ENCODE assay signal across 28 mouse cellular contexts in the genomic region with DNA sequence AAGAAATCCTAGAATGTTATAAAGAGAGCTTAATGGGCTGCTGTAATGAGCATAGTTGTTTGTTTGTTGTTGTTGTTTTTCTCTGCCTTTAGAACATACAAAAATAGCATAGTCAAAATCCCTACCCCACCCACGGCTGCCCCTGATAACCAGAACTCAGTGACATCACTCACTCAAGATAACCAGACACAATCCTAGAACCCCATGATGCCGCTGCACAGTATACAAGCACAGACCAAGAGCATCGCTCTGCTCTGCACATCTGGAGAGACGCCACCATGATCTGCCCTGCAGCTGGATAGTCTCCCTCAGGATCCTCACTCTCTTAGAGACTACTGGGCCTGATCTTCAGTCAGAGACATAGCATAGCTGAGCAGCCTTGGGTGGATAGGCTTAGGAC. TPM values are rescaled to one million over a fixed set of nuclear protein-coding genes. Genes with fewer than 3 reads are reported as not detected.
DNase-seq lines count a peak whose midpoint lies in the region; ATAC-seq lines count a peak whose summit lies in the region.
"Had no signal": no experiment of that assay in that cellular context is flagged by ENCODE, and none has a peak within 500 bp of the region (broad histone marks: within the 10 kb centered on the region; RNA-seq: fewer than 3 reads in every experiment).

No protein-coding gene starts in this region.

- no peaks in the 10 kb centered on the region for H3K9me3 ChIP-seq in heart, embryonic 12.5 days (replicated peaks)
- H3K9me3 ChIP-seq in liver, embryonic 15.5 days (replicated peaks), result no peaks in the 10 kb centered on the region
- H3K9me3 ChIP-seq in midbrain, embryonic 16.5 days (replicated peaks; ENCODE audit: control insufficient read depth, low read length, poor library complexity, severe bottlenecking), result no peaks in the 10 kb centered on the region
- no peaks in the 10 kb centered on the region for H3K9me3 ChIP-seq in hindbrain, embryonic 16.5 days (ENCODE audit: control insufficient read depth, low read length)
- H3K9me3 ChIP-seq: forebrain, embryonic 10.5 days; limb, embryonic 13.5 days; midbrain, embryonic 10.5 days; midbrain, embryonic 15.5 days had no signal

- no peaks in the 10 kb centered on the region for H3K4me1 ChIP-seq in heart, embryonic 12.5 days (replicated peaks)
- H3K4me1 ChIP-seq in liver, embryonic 15.5 days (replicated peaks), result peaks cover 14% of the 10 kb centered on the region
- peaks cover 2% of the 10 kb centered on the region; the same call in 1 of the 2 replicates for H3K4me1 ChIP-seq in midbrain, embryonic 16.5 days (ENCODE audit: control insufficient read depth, insufficient read depth, low read length)
- H3K4me1 ChIP-seq in hindbrain, embryonic 16.5 days (ENCODE audit: control insufficient read depth, insufficient read depth, low read depth, low read length), result no peaks in the 10 kb centered on the region
- H3K4me1 ChIP-seq: midbrain, embryonic 15.5 days had no signal

- ATAC-seq in heart, embryonic 12.5 days (ENCODE audit: insufficient number of reproducible peaks, low FRiP score), result peak; percentile 80
- ATAC-seq in liver, embryonic 15.5 days (ENCODE audit: insufficient read depth), result peak; percentile 56; the same call in 1 of the 2 replicates
- no peak for ATAC-seq in midbrain, embryonic 16.5 days
- ATAC-seq in hindbrain, embryonic 16.5 days, result no peak
- ATAC-seq: forebrain, embryonic 16.5 days; hindbrain, postnatal 0 days; intestine, postnatal 0 days; midbrain, embryonic 15.5 days had no signal

- H3K4me2 ChIP-seq in heart, embryonic 12.5 days, result no peak overlapping the region
- H3K4me2 ChIP-seq in liver, embryonic 15.5 days, result no peak overlapping the region
- no peak overlapping the region for H3K4me2 ChIP-seq in midbrain, embryonic 16.5 days (ENCODE audit: low read length)
- H3K4me2 ChIP-seq in hindbrain, embryonic 16.5 days (ENCODE audit: low read length), result no peak overlapping the region
- H3K4me2 ChIP-seq: limb, embryonic 13.5 days; midbrain, embryonic 15.5 days had no signal

- WGBS in heart, embryonic 12.5 days, result 70% methylated on average over 4 of the region's 4 CpGs
- WGBS in liver, embryonic 15.5 days (ENCODE audit: insufficient replicate concordance), result 39% methylated on average over 4 of the region's 4 CpGs
- 95% methylated on average over 4 of the region's 4 CpGs for WGBS in midbrain, embryonic 16.5 days
- 97% methylated on average over 4 of the region's 4 CpGs for WGBS in hindbrain, embryonic 16.5 days

- H3K27me3 ChIP-seq in heart, embryonic 12.5 days (replicated peaks), result no peaks in the 10 kb centered on the region
- H3K27me3 ChIP-seq in liver, embryonic 15.5 days, result no peaks in the 10 kb centered on the region
- H3K27me3 ChIP-seq in midbrain, embryonic 16.5 days (ENCODE audit: control insufficient read depth, insufficient read depth, low read depth, low read length), result no peaks in the 10 kb centered on the region
- no peaks in the 10 kb centered on the region for H3K27me3 ChIP-seq in hindbrain, embryonic 16.5 days (replicated peaks; ENCODE audit: control insufficient read depth, insufficient read depth, low read length)
- H3K27me3 ChIP-seq: limb, embryonic 13.5 days; midbrain, embryonic 15.5 days had no signal

- DNase-seq in heart, adult 9 months (ENCODE audit: low spot score in 2 of 2), result no peak
- peak; percentile 42 for DNase-seq in liver
- DNase-seq in left cerebral cortex, adult 9 months (ENCODE audit: low spot score in 2 of 2), result no peak
- DNase-seq: adrenal gland, postnatal 14 days; cerebellum, adult 2 months; cerebellum, postnatal 25 days; gastrocnemius, adult 2 months; gastrocnemius, postnatal 36 days; heart, adult 2 months; kidney, adult 9 months; kidney, postnatal 14 days; lung, adult 2 months; lung, postnatal 10 days; right cerebral cortex, adult 18-20 months; right cerebral cortex, postnatal 4 days had no signal

- H3K4me3 ChIP-seq in heart, embryonic 12.5 days, result no peak overlapping the region
- H3K4me3 ChIP-seq in liver, embryonic 15.5 days (replicated peaks), result no peak overlapping the region
- H3K4me3 ChIP-seq in midbrain, embryonic 16.5 days (ENCODE audit: low read depth, low read length), result no peak overlapping the region
- no peak overlapping the region for H3K4me3 ChIP-seq in hindbrain, embryonic 16.5 days (ENCODE audit: low read length)
- H3K4me3 ChIP-seq: forebrain, embryonic 10.5 days; gastrocnemius, adult 2 months; heart, adult 2 months; left cerebral cortex, adult 2 months; limb, embryonic 13.5 days; midbrain, embryonic 10.5 days; midbrain, embryonic 15.5 days had no signal

- H3K9ac ChIP-seq in heart, embryonic 12.5 days, result no peak overlapping the region
- no peak overlapping the region for H3K9ac ChIP-seq in liver, embryonic 15.5 days
- H3K9ac ChIP-seq in midbrain, embryonic 16.5 days (ENCODE audit: low read depth, low read length), result no peak overlapping the region
- H3K9ac ChIP-seq in hindbrain, embryonic 16.5 days (ENCODE audit: low read depth, low read length), result no peak overlapping the region
- H3K9ac ChIP-seq: limb, embryonic 13.5 days; midbrain, embryonic 15.5 days had no signal

- H3K27ac ChIP-seq in heart, embryonic 12.5 days (ENCODE audit: poor library complexity, severe bottlenecking), result no peak overlapping the region
- no peak overlapping the region for H3K27ac ChIP-seq in liver, embryonic 15.5 days (replicated peaks)
- no peak overlapping the region for H3K27ac ChIP-seq in midbrain, embryonic 16.5 days (ENCODE audit: low read length)
- H3K27ac ChIP-seq in hindbrain, embryonic 16.5 days (ENCODE audit: low read depth, low read length), result no peak overlapping the region
- H3K27ac ChIP-seq: forebrain, embryonic 10.5 days; gastrocnemius, adult 2 months; heart, adult 2 months; hindbrain, postnatal 0 days; left cerebral cortex, adult 2 months; limb, embryonic 13.5 days; macrophage; midbrain, embryonic 10.5 days; midbrain, embryonic 15.5 days had no signal

- H3K36me3 ChIP-seq in heart, embryonic 12.5 days, result no peaks in the 10 kb centered on the region
- no peaks in the 10 kb centered on the region for H3K36me3 ChIP-seq in liver, embryonic 15.5 days (replicated peaks)
- H3K36me3 ChIP-seq in midbrain, embryonic 16.5 days (ENCODE audit: control insufficient read depth, insufficient read depth, low read length), result no peaks in the 10 kb centered on the region
- H3K36me3 ChIP-seq in hindbrain, embryonic 16.5 days (ENCODE audit: control insufficient read depth, insufficient read depth, low read length), result no peaks in the 10 kb centered on the region
- H3K36me3 ChIP-seq: forebrain, embryonic 10.5 days; limb, embryonic 13.5 days; midbrain, embryonic 10.5 days; midbrain, embryonic 15.5 days had no signal

RNA-seq across cellular contexts. Expression of a gene that starts 49.2 kb away (rescaled TPM):
- 21.5 and 21.9 TPM in 2 replicates for polyA plus RNA-seq in heart, embryonic 12.5 days (2016; fragmentation: Nextera tagmentation; extraction: Ambion mirVana)
- 7.5 and 8.0 TPM in 2 replicates for polyA plus RNA-seq in liver, embryonic 15.5 days (2015; fragmentation: Nextera tagmentation; extraction: Ambion mirVana)
- polyA plus RNA-seq in midbrain, embryonic 16.5 days (2015; fragmentation: Nextera tagmentation; extraction: Ambion mirVana), result 17.8 and 21.2 TPM in 2 replicates
- polyA plus RNA-seq in hindbrain, embryonic 16.5 days (2015; fragmentation: Nextera tagmentation; extraction: Ambion mirVana), result 15.0 and 17.5 TPM in 2 replicates

Comparison
In these comparisons a context has a peak if more than half of its experiments do, and no peak if none do; other contexts are left out.
1. ATAC-seq: peak in heart, embryonic 12.5 days (single experiment) and liver, embryonic 15.5 days (single experiment); none in midbrain, embryonic 16.5 days (single experiment) and hindbrain, embryonic 16.5 days (single experiment).